Mouse (Mus musculus) gastrocnemius, postnatal 10 days (tissue): Measurements from ENCODE around the gene Zfp58. TPM values are rescaled to one million over a fixed set of nuclear protein-coding genes. Genes with fewer than 3 reads are reported as not detected.
"Not testable (repeated sequence)": the region's sequence is repeated elsewhere in the genome, so short reads cannot be mapped to it uniquely, and the experiment has no call there.

Source experiments
- DNase-seq: peaks from one replicate; pipeline ENCODE4 v3.0.0; 2021; ENCODE audit warnings: mixed read lengths
- long read RNA-seq, 2 experiments: library from polyadenylated mRNA; stranded (forward); transcript quantifications; one replicate each; pipeline ENCODE4 v2.0.0; 2021
- total RNA-seq, 2 experiments: library from RNA; stranded (reverse); gene quantifications; 2 replicates each; pipeline ENCODE4 v1.2.3; 2021

The Zfp58 gene
- 1 to 10 TPM; 3.6 to 5.0 TPM for total RNA-seq
- long read RNA-seq, experiment 1, partial matches to known transcripts = 0 of 3 reads
- long read RNA-seq, experiment 1, other reads (novel, unspliced or antisense) = 2 of 3 reads
- long read RNA-seq, experiment 2, partial matches to known transcripts = 1 of 4 reads
- long read RNA-seq, experiment 2, other reads (novel, unspliced or antisense) = 1 of 4 reads

DNA sequence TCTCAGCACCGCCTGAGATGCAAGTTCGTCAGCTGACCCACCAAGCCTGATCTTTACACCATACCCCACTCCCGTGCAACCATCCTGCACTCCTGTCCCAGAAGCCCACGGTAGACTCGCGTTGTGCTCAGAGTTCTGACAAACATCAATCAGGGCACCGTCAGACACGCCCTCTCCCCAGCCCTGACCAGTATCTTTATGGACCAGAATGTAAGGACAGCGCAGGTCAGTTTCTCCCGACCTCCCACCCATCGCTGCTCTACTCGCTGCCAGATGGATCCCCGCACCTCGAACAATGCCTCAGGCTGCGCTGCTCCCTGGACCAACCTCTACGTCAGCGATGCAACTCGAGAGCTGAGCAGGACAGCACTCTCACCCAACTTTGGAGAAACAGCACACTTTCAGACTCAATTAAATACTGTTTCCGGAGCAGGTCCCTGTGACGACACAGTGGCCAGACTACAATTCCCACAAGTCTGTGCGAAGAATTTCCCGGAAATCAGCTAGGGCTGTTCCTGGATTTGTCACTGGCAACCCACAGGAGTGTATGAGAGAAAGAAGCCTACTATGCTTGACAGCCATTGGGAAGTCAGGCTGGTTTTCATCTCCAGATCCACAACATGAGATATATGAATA lies at the start of gene Zfp58:
Gene Zfp58, minus strand, starts transcription at position 472 of the 636 bp plus-strand sequence.
- DNase-seq = peak; percentile 64

DNA sequence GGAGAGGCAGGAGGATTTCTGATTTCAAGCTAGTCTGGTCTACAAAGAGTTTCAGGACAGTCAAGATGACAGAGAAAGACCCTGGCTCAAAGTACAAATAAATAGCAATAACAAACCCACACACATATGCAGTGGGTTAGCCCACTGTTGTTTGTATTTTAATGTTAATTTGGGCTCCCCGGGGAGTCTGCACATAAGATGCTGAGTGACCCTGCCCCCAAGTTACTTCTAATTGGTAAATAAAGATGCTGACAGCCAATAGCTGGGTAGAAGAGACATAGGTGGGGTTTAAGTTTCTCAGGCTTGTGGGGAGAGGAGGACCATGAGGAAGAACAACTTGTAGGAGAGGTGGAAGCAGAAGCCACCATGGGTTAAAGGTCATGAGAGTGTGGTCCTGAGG lies 45.6 kb upstream of the Zfp58 start:
- no peak for DNase-seq

DNA sequence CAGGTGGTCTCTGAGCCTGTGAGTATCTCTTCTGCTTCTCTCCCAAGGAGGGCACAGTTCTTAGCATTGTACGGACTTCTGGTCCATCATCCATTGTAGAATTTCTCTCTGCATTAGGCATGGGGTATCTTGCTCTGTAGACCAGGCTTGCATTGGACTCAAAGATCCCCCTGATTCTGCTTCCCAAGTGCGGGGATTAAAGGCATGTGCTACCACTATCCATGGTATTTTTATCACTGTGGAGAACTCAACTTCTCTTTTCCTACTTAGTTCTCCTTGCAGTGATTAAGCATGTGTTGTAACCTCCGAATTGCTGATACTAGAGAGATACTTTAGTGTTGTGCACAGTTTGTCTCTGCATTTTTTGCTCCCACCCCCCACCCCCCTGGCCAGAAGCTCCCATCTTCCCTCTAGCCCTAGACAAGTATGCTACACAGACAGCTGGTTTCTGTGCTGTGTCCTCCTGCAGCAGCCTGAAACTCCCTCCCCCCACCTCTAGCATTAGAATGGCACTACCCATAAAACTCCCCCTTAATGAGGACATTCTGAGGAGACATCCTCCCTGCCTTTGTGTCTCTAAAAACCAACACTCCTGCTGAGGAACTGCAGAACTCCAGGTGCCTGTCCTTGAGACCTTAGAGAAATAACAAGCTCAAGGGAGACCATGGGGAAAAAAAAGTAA lies 26.8 kb upstream of the Zfp58 start:
- DNase-seq = no peak

DNA sequence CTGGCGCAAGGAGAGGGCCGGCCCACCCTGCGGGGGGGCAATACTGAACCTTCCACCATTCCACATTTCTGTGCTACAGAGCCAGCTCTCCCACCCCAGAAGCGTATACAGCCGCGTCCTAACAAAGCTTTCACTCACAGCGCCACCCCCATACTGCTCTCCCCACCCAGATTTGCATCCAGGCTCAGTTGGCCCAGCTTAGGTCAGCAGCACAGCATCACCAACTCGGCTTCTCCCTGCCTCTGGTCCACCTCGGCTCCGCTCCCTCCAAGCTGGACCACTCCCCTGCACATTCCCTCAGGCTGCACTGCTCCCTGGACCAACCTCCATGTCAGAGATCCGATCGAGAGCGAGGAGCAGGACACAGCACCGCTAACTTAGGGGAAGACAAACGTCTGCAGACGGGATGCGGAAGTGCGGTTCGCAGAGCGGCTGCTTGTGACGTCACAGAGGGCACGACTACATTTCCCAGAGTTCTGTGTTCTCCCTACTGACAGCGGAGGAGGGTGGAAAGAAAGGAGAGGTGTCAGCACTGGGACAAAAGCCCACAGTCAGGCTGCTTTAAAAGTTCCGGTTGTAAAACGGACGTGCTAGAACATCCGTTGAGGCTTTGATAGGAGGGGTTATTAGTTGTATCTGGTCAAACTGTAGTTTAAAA lies 25.5 kb upstream of the Zfp58 start, which contains the start of the genes Gm26965 and Zfp87:
Gene Gm26965, minus strand, starts transcription at position 399 of the 658 bp plus-strand sequence.
Gene Zfp87, minus strand, starts transcription at position 425 of the 658 bp plus-strand sequence.
- peak; percentile 84 for DNase-seq

DNA sequence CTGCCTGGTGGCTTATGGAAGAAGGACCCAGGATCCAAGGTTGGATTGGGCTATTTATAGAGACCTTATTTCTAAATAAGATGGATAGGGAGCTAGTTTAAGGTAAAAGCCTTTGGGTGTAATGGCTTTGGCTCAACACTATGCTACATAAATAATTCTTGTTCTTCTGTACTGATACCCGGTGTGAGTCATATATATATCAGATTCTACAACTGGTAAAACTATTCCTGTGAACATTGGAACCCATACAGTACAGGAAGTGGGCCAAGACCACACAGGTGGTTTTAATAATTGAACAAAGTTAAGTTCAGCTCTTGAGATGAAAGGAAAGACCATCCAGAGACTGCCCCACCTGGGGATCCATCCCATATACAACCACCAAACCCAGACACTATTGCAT lies 553 bp upstream of the Zfp58 start:
- no peak for DNase-seq

DNA sequence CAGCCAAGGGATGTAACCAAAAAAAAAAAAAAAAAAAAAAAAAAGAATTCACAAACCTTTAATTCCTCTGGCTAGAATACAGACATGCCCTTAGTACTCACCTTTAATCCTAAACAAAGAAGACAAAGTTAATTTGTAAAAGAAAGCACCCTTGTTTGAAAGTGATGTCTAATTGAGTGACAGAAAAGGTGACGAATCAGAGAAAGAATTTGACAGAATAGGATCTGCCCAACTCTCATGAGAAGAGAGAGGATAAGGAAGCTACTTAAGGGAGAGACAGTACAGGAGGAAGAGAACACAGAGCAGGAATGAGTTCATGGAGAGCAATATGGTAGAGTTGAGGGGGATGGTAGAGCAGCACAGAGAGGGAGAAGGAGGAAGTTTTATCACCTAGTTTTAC lies 4.7 kb downstream of the Zfp58 start:
- no peak for DNase-seq

DNA sequence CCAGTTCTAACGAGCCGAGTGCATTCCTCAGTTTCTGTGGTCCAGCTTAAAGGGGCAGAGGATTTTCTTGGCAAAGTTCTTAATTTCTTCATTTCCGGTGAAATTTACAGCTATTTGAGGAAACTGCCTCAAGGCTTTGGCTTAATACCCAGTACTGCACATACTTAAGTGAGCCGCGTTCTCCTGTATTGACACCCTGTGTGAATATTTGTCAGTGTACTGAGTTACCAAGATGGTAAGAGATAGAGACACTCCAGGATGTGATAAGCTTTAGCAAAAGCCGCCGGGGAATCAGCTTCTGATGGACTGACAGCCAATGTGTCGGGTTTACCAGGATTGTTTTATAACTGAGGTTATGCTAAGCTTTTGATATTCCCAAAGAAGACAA lies 15.9 kb downstream of the Zfp58 start:
- no peak for DNase-seq

DNA sequence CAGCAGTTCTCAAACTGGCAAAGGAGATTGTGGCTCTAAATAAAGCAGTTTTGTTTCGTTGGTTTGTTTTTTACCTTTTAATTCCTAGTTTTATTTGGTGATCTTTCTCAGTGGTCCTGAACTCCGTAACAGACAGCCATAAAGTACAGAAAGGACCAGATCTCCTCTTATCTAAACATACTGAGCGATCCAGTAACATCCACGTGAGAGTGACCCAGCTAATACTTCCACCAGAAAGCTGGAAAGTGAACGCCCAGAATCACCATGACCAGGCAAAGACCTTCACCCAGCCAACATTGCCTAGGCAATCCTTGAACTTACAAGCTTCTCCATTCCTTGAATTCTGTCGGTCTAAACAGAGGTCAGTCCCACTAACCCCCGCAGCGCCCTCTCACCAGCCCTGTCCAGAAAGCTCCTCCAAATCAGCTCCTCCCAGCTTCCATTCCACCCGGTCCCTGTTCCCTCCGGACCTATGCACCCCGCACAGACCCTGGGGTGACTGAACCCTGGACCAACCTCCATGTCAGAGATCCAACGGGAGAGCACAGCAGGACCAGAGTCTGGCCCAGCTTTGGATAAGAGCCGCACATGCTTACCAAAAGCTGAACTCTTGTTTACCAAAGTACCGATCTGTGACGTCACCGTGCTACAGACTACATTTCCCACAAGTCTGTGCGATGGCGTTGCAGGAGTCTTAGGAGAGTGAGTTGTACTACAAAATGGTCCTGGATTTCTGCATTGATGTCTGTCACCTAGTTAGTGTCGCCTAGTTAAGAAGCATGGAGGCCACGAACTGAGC lies 16.5 kb downstream of the Zfp58 start, which contains the start of gene Zfp874b:
Gene Zfp874b, minus strand, starts transcription at position 634 of the 799 bp plus-strand sequence.
- DNase-seq = peak; percentile 69

DNA sequence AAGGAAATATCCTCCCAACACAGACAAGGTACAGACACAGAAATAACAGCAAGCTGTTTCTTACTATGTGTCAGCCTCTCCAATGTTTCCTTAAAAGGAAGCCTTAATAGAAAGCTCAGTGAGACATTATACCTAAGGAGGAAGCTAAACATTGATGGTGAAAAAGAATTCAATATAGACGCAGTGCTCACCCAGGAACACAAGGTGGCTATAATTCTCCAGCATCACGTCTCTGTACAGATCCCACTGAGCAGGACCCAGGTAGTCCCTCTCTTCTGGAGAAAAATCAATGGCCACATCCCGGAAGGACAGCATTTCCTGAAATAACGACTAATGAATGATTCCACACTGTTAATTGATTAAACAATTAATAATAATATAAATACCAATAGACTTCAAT lies 18.8 kb downstream of the Zfp58 start:
- no peak for DNase-seq

DNA sequence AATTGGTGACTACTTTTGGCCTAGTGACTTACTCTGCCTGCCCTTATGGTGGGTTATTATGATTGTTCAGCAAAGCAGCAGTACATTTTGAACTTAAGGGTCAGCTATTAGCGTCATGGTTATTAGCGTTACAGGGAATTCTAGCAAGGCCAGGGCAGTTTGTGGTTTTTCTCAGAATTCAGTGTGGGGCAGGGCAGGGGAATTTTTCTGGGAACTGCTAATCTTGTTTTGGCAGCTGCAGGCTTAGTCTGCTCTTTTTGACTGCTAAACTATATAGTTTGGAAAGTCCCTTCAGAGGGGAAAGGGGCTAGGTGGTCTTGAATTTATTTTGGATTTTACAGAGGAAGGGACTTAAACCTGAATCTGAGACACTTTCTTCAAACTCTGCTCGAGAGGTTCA lies 31.1 kb downstream of the Zfp58 start:
- no peak for DNase-seq

DNA sequence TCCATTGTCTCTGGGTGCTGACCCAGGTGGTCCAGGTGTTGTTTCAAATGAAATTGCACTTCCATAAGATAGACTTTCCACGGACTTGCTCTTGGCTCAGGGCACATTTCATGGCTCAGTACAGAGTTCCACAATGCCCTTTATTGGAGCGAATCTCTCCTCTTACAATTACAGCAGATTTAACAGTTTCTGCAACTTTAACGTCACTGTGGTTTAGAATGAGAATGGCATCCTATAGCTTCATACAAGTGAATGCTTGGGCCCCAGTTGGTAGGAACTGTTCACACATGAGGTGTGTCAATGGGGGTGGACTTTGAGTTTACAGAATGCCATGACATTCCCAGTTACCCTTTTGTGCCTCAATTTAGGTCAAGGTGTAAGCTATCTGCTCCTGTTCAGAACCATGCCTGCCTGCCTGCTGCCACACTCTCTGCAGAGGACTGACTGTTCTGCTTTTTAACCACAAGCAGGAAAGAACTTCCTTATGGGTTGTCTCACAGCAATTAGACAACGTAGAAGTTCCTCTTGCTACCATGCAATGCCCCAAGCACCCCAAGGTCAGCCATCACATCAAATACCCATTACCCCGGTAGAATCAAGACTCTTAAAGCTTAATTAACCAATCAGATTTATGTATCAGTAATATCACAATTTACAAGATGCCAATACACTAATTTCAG lies 36.7 kb downstream of the Zfp58 start:
- DNase-seq = not testable (repeated sequence)

DNA sequence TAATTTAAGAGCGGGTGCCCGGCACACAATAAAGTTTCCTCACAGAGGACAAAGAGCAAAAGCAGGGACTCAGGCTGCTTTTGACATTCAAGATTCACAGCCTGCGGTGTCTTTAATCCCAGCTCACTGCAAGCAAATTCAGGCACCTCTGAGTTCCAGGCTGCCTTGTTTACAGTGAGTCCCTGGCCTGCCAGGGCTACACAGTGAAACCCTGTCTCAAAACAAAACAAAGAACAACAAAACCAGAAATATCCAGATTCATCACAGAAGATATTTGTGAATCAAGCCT lies 48.4 kb downstream of the Zfp58 start:
- DNase-seq = no peak

DNA sequence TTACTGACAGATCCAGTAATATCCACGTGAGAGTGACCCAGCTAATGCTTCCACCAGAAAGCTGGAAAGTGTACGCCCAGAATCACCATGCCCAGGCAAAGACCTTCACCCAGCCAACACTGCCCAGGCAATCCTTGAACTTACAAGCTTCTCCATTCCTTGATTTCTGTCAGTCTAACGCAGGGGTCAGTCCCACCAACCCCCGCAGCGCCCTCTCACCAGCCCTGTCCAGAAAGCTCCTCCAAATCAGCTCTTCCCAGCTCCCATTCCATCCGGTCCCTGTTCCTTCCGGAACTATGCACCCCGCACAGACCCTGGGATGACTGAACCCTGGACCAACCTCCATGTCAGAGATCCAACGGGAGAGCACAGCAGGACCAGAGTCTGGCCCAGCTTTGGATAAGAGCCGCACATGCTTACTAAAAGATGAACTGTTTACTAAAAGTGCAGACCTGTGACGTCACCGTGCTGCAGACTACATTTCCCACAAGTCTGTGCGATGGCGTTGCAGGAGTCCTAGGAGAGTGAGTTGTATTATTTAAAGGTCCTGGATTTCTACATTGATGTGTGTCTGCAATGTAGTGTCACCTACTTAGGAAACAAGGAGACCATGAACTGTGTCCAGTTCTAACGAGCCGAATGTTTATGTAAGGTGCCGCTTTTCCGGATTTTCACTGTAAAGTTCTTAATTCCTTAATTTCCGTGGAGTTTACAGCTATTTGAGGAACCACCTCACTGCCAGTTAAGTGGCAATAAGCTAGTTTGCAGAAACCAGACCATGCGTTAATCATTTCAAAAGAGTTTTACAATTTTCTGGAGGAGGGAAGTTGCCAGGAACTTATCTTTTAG lies 49.0 kb downstream of the Zfp58 start, which contains the start of gene Zfp874a:
Gene Zfp874a, minus strand, starts transcription at position 453 of the 849 bp plus-strand sequence.
- peak; percentile 77 for DNase-seq

Other genes starting within 250 kb of the Zfp58 start
- gene Zfp458, start 222.1 kb downstream of the Zfp58 start, total RNA-seq = 1 to 10 TPM; 1.9 to 2.3 TPM
- 1 to 10 TPM; 1.4 to 1.7 TPM for gene Zfp457, start 194.1 kb downstream of the Zfp58 start, total RNA-seq
- gene Zfp595, start 168.0 kb downstream of the Zfp58 start, total RNA-seq = 1 to 10 TPM; 1.5 to 2.0 TPM
- gene Gm28044, start 140.0 kb downstream of the Zfp58 start, total RNA-seq = under 1 TPM in 1 of 2 experiments, not detected in 1; 0.77 TPM
- gene Zfp953, start 139.9 kb downstream of the Zfp58 start, total RNA-seq = 1 to 10 TPM; 1.1 to 1.2 TPM
- not detected for gene Gm28041, start 124.8 kb downstream of the Zfp58 start, total RNA-seq
- gene Zfp456, start 124.7 kb downstream of the Zfp58 start, total RNA-seq = under 1 TPM; 0.45 to 0.73 TPM
- 1 to 10 TPM; 1.2 to 1.4 TPM for gene Zfp429, start 100.7 kb downstream of the Zfp58 start, total RNA-seq
- gene Zfp459, start 79.1 kb downstream of the Zfp58 start, total RNA-seq = under 1 TPM; 0.23 to 0.32 TPM
- gene Zfp874a, start 48.9 kb downstream of the Zfp58 start, total RNA-seq = 1 to 10 TPM; 3.9 to 4.1 TPM
- gene Zfp874b, start 16.3 kb downstream of the Zfp58 start, total RNA-seq = 1 to 10 TPM; 7.2 to 7.7 TPM
- gene Gm26965, start 25.6 kb upstream of the Zfp58 start, total RNA-seq = not detected
- 1 to 10 TPM; 6.3 to 7.0 TPM for gene Zfp87, start 25.6 kb upstream of the Zfp58 start, total RNA-seq
- gene Zfp748, start 53.3 kb upstream of the Zfp58 start, total RNA-seq = 1 to 10 TPM; 3.3 to 4.6 TPM
- 1 to 10 TPM; 3.3 to 3.7 TPM for gene Zfp729b, start 109.2 kb upstream of the Zfp58 start, total RNA-seq
- gene Gm49345, start 137.2 kb upstream of the Zfp58 start, total RNA-seq = 1 to 10 TPM in 1 of 2 experiments, under 1 TPM in 1; 0.70 to 1.8 TPM
- gene Zfp729a, start 137.2 kb upstream of the Zfp58 start, total RNA-seq = 1 to 10 TPM; 3.9 to 5.2 TPM
- gene Zfp738, start 186.5 kb upstream of the Zfp58 start, total RNA-seq = 1 to 10 TPM; 5.1 to 6.1 TPM
- 1 to 10 TPM; 4.6 to 5.9 TPM for gene Zfp65, start 228.6 kb upstream of the Zfp58 start, total RNA-seq